Mouse (Mus musculus): Measurements from ENCODE around the gene Plod2.

Gene Plod2

GRCm38 (mm10) chr9:92641717-92642116 is 99.7 kb downstream of the Plod2 start:
- in situ Hi-C loops (cut with MboI; ENCODE audit: low pct_unique_long_range_greater_than_20kb in 1 of 2, low sequenced_read_pairs in 2 of 2, unreplicated experiment in 1 of 2) = no loop called here
